Mouse (Mus musculus) spleen, adult 2 months (tissue): ENCODE results near the gene Cabcoco1. TPM values are rescaled to one million over a fixed set of nuclear protein-coding genes. Genes with fewer than 3 reads are reported as not detected.

Experiments
- DNase-seq, 2 experiments: peaks; one replicate each; pipeline versions ENCODE4 v3.0.0 to v3.0.0-alpha.2; 2012 to 2021; ENCODE audit warnings: low spot score in 2 of 2, low read depth in 1 of 2
- H3K27ac ChIP-seq: fragments of 200-500 bp; 2 replicates; pipeline ENCODE4 v1.5.1; 2012; ENCODE audit warnings: low read length, inconsistent platforms; ENCODE audit not compliant: insufficient read depth
- H3K27me3 ChIP-seq: fragments of 200-500 bp; 2 replicates; pipeline ENCODE4 v1.6.1; 2012; ENCODE audit warnings: mild to moderate bottlenecking, moderate library complexity, low read length, inconsistent platforms; ENCODE audit not compliant: control insufficient read depth, insufficient read depth
- H3K36me3 ChIP-seq: fragments of 200-500 bp; 2 replicates; pipeline ENCODE4 v1.6.1; 2012; ENCODE audit warnings: mild to moderate bottlenecking, low read length, inconsistent platforms; ENCODE audit not compliant: control insufficient read depth, insufficient read depth
- H3K4me1 ChIP-seq: fragments of 200-500 bp; 2 replicates; pipeline ENCODE4 v1.6.1; 2011; ENCODE audit warnings: inconsistent platforms; ENCODE audit not compliant: control insufficient read depth, insufficient read depth, insufficient read length
- H3K4me3 ChIP-seq: fragments of 200-500 bp; 2 replicates; pipeline ENCODE4 v1.5.1; 2011; ENCODE audit warnings: mild to moderate bottlenecking, inconsistent platforms; ENCODE audit not compliant: insufficient read depth, insufficient read length; ENCODE audit errors: extremely low read depth
- CTCF ChIP-seq: fragments of 200-500 bp; IDR thresholded peaks from 2 replicates; pipeline ENCODE4 v1.5.1; 2011; ENCODE audit warnings: mild to moderate bottlenecking, inconsistent platforms; ENCODE audit not compliant: insufficient read depth, insufficient read length, insufficient replicate concordance; ENCODE audit errors: extremely low read depth
- POLR2A ChIP-seq: fragments of 200-500 bp; IDR thresholded peaks from 2 replicates; pipeline ENCODE4 v1.6.1; 2011; ENCODE audit warnings: low read depth, low read length, inconsistent platforms
- WGBS: fragments of 180-500 bp; shearing (Covaris S2); methylation state at CpG from one replicate; pipeline ENCODE4 v1.1.7; 2018; 5-methylcytosine and 5-hydroxymethylcytosine counted together
- polyA plus RNA-seq: library from polyadenylated mRNA; depleted of rRNA; stranded (reverse); fragments of >200 nt; gene quantifications from 2 replicates; pipeline ENCODE4 v1.2.3, GENCODE M21; 2012

Gene Cabcoco1
- polyA plus RNA-seq, 1 experiment, result 0.20 TPM

GRCm38 (mm10) chr10:68540612-68541011 is 1.1 kb downstream of the Cabcoco1 start:
- DNase-seq, result no peak
- no peaks in the 10 kb centered on the region for H3K36me3 ChIP-seq
- no peaks in the 10 kb centered on the region for H3K27me3 ChIP-seq
- TF ChIP-seq POLR2A (no peak), CTCF (no peak)
- H3K27ac ChIP-seq, result no peak overlapping the region
- WGBS, result 39% methylated on average over 3 of the region's 3 CpGs
- peaks cover 3% of the 10 kb centered on the region for H3K4me1 ChIP-seq
- H3K4me3 ChIP-seq, result no peak overlapping the region

GRCm38 (mm10) chr10:68537261-68537950 is 4.3 kb downstream of the Cabcoco1 start:
- Histone ChIP-seq H3K4me3 (no peak overlapping the region), H3K27ac (no peak overlapping the region), H3K36me3 (no peaks in the 10 kb centered on the region), H3K27me3 (no peaks in the 10 kb centered on the region), H3K4me1 (peaks cover 3% of the 10 kb centered on the region)
- 85% methylated on average over 4 of the region's 4 CpGs for WGBS
- TF ChIP-seq CTCF (no peak), POLR2A (no peak)
- DNase-seq, result no peak

GRCm38 (mm10) chr10:68529364-68530049 is 12.2 kb downstream of the Cabcoco1 start:
- no peak overlapping the region for H3K27ac ChIP-seq
- no peak for TF ChIP-seq CTCF
- no peak for TF ChIP-seq POLR2A
- no peak for DNase-seq
- H3K4me1 ChIP-seq, result no peaks in the 10 kb centered on the region; the same call in 1 of the 2 replicates
- no peak overlapping the region for H3K4me3 ChIP-seq
- H3K36me3 ChIP-seq, result no peaks in the 10 kb centered on the region
- WGBS, result 93% methylated on average over 10 of the region's 10 CpGs
- no peaks in the 10 kb centered on the region for H3K27me3 ChIP-seq

- WGBS, result 91% methylated on average over 8 of the region's 8 CpGs
- Histone ChIP-seq H3K4me3 (no peak overlapping the region), H3K4me1 (no peaks in the 10 kb centered on the region; the same call in 1 of the 2 replicates), H3K27me3 (no peaks in the 10 kb centered on the region), H3K36me3 (no peaks in the 10 kb centered on the region), H3K27ac (no peak overlapping the region)
- DNase-seq, result no peak
- TF ChIP-seq POLR2A, result no peak
- TF ChIP-seq CTCF, result no peak
Observed at GRCm38 (mm10) chr10:68528958-68529357, 12.7 kb downstream of the Cabcoco1 start.

- H3K4me3 ChIP-seq, result no peak overlapping the region
- H3K27me3 ChIP-seq, result no peaks in the 10 kb centered on the region
- WGBS, result 86% methylated on average over 4 of the region's 4 CpGs
- no peaks in the 10 kb centered on the region; the same call in 1 of the 2 replicates for H3K4me1 ChIP-seq
- no peaks in the 10 kb centered on the region for H3K36me3 ChIP-seq
- no peak overlapping the region for H3K27ac ChIP-seq
- DNase-seq, result no peak
- TF ChIP-seq CTCF (no peak), POLR2A (no peak)
Observed at GRCm38 (mm10) chr10:68522106-68522505, 19.6 kb downstream of the Cabcoco1 start.

GRCm38 (mm10) chr10:68512433-68513019 is 29.2 kb downstream of the Cabcoco1 start:
- 84% methylated on average over 8 of the region's 8 CpGs for WGBS
- no peaks in the 10 kb centered on the region for H3K4me1 ChIP-seq
- no peak overlapping the region for H3K4me3 ChIP-seq
- TF ChIP-seq CTCF, result no peak
- no peaks in the 10 kb centered on the region for H3K36me3 ChIP-seq
- H3K27ac ChIP-seq, result no peak overlapping the region
- no peaks in the 10 kb centered on the region for H3K27me3 ChIP-seq
- DNase-seq, result no peak
